Mouse (Mus musculus) liver, embryonic 13.5 days (tissue): Measurements from ENCODE around the gene Gm13212. TPM values are rescaled to one million over a fixed set of nuclear protein-coding genes. Genes with fewer than 3 reads are reported as not detected.
"Not testable (repeated sequence)": the region's sequence is repeated elsewhere in the genome, so short reads cannot be mapped to it uniquely, and the experiment has no call there.

Experiments
- ATAC-seq: fragments of 200-750 bp; cut with Nextera tagmentation; 2 replicates; pipeline ENCODE4 v1.8.0; 2017; ENCODE audit warnings: low read depth, mild to moderate bottlenecking, moderate number of reproducible peaks, moderate library complexity
- DNase-seq: peaks from one replicate; pipeline ENCODE4 v3.0.0; 2022
- H3K27ac ChIP-seq: fragments of 300-500 bp; sonication (generic); 2 replicates; pipeline ENCODE4 v1.5.1; 2015; ENCODE audit warnings: moderate library complexity, mild to moderate bottlenecking, inconsistent platforms
- H3K27me3 ChIP-seq: fragments of 300-500 bp; sonication (generic); 2 replicates; pipeline ENCODE4 v1.6.1; 2015; ENCODE audit warnings: mild to moderate bottlenecking, inconsistent platforms
- H3K36me3 ChIP-seq: fragments of 300-500 bp; sonication (generic); 2 replicates; pipeline ENCODE4 v1.6.1; 2015; ENCODE audit warnings: mild to moderate bottlenecking, inconsistent platforms
- H3K4me1 ChIP-seq: fragments of 300-500 bp; sonication (generic); replicated peaks from 2 replicates; pipeline ENCODE4 v1.6.1; 2015; ENCODE audit warnings: inconsistent platforms
- H3K4me2 ChIP-seq: fragments of 300-500 bp; sonication (generic); 2 replicates; pipeline ENCODE4 v1.6.1; 2015; ENCODE audit warnings: inconsistent platforms, mild to moderate bottlenecking, moderate library complexity
- H3K4me3 ChIP-seq: fragments of 300-500 bp; sonication (generic); replicated peaks from 2 replicates; pipeline ENCODE4 v1.5.1; 2015; ENCODE audit warnings: mild to moderate bottlenecking, inconsistent platforms
- H3K9ac ChIP-seq: fragments of 300-500 bp; sonication (generic); 2 replicates; pipeline ENCODE4 v1.6.1; 2015; ENCODE audit warnings: mild to moderate bottlenecking, inconsistent platforms
- H3K9me3 ChIP-seq: fragments of 300-500 bp; sonication (generic); replicated peaks from 2 replicates; pipeline ENCODE4 v1.6.1; 2016; ENCODE audit warnings: inconsistent platforms
- WGBS: fragments of 180-500 bp; shearing (Covaris S2); methylation state at CpG from one replicate; pipeline ENCODE4 v1.1.7; 2015; ENCODE audit not compliant: insufficient replicate concordance; 5-methylcytosine and 5-hydroxymethylcytosine counted together
- polyA plus RNA-seq: library from polyadenylated mRNA; unstranded; fragments of >200 nt; fragmentation: Nextera tagmentation; extraction: Ambion mirVana; gene quantifications from 2 replicates; pipeline ENCODE4 v1.2.1, GENCODE M21; 2015

Gene Gm13212
- polyA plus RNA-seq = 2.1 and 2.2 TPM in 2 replicates

DNA sequence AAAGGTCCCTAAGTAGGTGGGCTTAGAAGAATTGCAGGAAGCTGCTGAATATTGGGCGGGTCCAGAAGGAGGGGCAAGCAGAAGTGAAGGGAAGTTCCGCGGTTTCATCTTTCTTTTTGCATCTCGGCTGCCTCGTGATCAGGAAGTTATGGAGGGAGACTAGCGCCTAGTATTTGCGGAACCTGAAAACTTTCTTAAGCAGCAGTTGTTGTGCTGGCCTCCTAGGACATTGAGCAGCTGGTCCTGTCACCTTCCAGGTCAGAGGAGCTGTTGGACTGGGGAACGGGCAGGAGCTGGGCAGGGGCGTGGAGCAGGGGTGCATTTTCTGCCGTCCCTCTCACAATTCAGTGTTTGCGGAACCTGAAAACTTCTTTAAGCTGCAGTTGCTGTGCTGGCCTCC is at the start of gene Gm13212:
Gene Gm13212 (plus strand): TSS at position 89 of the 400 bp plus-strand sequence.
- peak within 1 kb of the TSS; percentile 45; the same call in 1 of the 2 replicates for H3K9ac ChIP-seq
- not testable (repeated sequence) for DNase-seq, H3K36me3 ChIP-seq, H3K4me1 ChIP-seq, H3K9me3 ChIP-seq, H3K27me3 ChIP-seq, H3K27ac ChIP-seq
- H3K4me2 ChIP-seq = peak within 1 kb of the TSS; percentile 58
- WGBS = 11% methylated on average over 11 of the region's 11 CpGs
- peak; percentile 80 for ATAC-seq
- H3K4me3 ChIP-seq = peak within 1 kb of the TSS; percentile 53

DNA sequence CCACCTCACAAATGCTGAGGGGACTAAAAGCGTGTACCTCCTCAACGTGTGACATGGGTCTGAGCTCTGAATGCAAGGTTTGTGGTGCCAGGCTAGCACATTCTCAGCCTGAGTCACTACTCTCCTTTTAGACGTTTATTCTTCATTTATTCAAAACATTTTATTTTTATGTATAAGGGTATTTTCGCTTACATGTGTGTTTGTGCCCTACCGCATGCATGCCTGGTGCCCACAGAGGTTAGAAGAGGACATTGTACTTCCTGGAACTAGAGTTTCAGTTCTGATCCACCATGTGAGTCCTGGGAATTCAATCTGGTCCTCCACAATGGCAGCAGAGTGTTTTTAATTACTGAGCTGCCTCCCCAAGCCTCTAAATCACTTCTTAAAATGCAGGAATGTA is 41.1 kb upstream of the Gm13212 start:
- 64% methylated on average over 5 of the region's 5 CpGs for WGBS
- ATAC-seq, DNase-seq, H3K36me3 ChIP-seq, H3K27me3 ChIP-seq, H3K9ac ChIP-seq, H3K4me1 ChIP-seq, H3K4me2 ChIP-seq, H3K4me3 ChIP-seq, H3K27ac ChIP-seq: not testable (repeated sequence)
- peaks cover 12% of the 10 kb centered on the region; the same call in 1 of the 2 replicates for H3K9me3 ChIP-seq

DNA sequence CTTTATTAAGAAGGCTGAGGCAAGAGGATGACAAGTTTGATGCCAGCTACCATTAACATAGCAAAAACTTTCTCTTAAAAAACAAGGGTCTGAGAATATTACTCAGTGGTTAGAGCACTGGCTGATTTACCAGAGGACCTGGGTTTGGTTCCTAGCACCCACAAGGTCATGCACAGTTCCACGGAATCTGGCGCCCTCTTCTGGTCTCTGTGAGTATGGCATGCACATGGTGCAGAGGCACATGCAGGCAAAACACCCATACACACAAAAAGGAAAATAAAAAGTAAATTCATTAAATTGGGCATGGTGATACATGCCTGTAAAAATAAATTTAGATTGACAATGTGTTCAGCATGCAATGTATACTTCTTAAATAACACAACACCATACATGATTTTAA is 39.9 kb upstream of the Gm13212 start:
- WGBS = 16% methylated on average over 2 of the region's 2 CpGs

DNA sequence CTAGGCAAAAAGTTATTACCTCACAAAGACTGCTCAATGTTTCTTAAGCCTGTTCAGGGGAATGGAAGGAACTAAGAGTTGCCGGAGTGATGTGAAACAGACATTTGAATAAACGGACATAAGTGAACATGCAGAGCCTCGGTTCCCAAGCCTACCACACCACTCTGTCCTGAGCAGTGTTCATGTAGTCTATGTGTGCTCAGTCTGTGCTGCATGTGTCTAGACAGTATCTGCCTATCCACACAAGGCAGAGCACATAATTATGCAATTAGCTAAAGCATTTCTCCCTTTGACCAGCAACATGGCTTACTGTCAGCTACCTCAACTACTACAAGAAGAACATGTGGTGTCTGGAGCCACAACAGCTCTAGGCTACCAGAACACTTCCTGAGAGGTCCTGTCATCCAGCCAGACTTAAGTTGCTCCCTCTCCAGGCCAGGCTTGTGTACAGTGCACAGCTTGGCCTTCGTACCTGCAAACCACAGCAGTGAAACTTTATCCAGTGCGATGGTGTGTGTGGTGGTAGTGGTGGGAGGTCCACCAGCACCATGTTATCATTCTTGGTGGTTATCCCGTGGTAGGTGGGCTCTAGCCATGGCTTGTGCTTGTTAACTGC is 39.1 kb upstream of the Gm13212 start:
- H3K27me3 ChIP-seq, H3K4me3 ChIP-seq, H3K36me3 ChIP-seq, H3K9ac ChIP-seq, DNase-seq, ATAC-seq, H3K4me1 ChIP-seq, H3K27ac ChIP-seq, H3K4me2 ChIP-seq: not testable (repeated sequence)
- 53% methylated on average over 6 of the region's 6 CpGs for WGBS
- H3K9me3 ChIP-seq = peaks cover 12% of the 10 kb centered on the region; the same call in 1 of the 2 replicates

More for the DNA sequence above, 39.9 kb upstream of the Gm13212 start:
- not testable (repeated sequence) for H3K4me3 ChIP-seq, ATAC-seq, H3K36me3 ChIP-seq, H3K9ac ChIP-seq, DNase-seq, H3K27me3 ChIP-seq, H3K4me2 ChIP-seq, H3K4me1 ChIP-seq, H3K27ac ChIP-seq
- peaks cover 12% of the 10 kb centered on the region; the same call in 1 of the 2 replicates for H3K9me3 ChIP-seq

DNA sequence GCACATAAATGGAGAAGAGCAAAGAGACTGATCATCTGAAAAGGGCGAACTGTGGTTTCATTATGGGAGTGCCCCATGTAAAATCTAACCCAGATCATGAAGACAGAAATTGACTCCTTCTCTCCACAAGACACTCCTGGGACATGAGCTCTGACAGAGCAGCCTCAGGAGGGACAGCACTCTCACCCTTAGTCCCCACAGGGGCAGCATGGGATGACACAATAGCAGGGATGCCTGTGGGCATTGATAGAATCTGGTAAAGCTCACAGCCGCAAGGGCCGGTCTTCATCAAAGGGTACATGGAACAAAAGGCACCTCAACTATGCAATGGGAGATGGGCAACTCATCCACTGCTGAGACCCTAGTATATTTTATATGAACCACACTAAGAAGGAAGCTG is 38.5 kb upstream of the Gm13212 start:
- H3K27ac ChIP-seq, H3K36me3 ChIP-seq, H3K4me3 ChIP-seq, H3K27me3 ChIP-seq, H3K4me2 ChIP-seq, DNase-seq, H3K9ac ChIP-seq, ATAC-seq, H3K4me1 ChIP-seq: not testable (repeated sequence)
- H3K9me3 ChIP-seq = peaks cover 14% of the 10 kb centered on the region
- WGBS = 75% methylated on average over 3 of the region's 3 CpGs

DNA sequence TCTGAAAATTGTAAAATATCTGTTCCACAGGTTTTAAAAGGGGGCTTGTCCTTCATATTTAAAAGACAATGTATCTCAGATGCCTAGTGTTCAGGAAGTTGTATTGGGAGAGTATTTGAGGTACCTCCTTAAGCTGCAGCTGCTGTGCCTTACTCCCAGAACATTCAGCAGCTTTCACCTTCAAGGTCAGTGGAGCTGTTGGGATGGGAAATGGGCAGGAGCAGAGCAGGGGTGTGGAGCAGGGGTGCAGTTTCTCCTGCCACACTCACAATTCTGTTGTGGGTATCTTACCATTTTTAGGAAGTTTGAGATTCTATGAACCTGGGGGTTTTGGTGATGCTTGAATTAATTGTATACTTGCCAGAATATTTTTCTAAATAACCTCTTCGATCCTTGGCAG is 28.3 kb upstream of the Gm13212 start:
- H3K9me3 ChIP-seq = peaks cover 19% of the 10 kb centered on the region; the same call in 1 of the 2 replicates
- WGBS = 49% methylated on average over 1 of the region's 1 CpGs
- H3K4me1 ChIP-seq = no peaks in the 10 kb centered on the region
- H3K36me3 ChIP-seq = no peaks in the 10 kb centered on the region
- no peak overlapping the region for H3K27ac ChIP-seq
- no peak for ATAC-seq
- no peak for DNase-seq
- no peak overlapping the region for H3K4me3 ChIP-seq
- H3K4me2 ChIP-seq = no peak overlapping the region
- H3K9ac ChIP-seq = no peak overlapping the region
- H3K27me3 ChIP-seq = no peaks in the 10 kb centered on the region

DNA sequence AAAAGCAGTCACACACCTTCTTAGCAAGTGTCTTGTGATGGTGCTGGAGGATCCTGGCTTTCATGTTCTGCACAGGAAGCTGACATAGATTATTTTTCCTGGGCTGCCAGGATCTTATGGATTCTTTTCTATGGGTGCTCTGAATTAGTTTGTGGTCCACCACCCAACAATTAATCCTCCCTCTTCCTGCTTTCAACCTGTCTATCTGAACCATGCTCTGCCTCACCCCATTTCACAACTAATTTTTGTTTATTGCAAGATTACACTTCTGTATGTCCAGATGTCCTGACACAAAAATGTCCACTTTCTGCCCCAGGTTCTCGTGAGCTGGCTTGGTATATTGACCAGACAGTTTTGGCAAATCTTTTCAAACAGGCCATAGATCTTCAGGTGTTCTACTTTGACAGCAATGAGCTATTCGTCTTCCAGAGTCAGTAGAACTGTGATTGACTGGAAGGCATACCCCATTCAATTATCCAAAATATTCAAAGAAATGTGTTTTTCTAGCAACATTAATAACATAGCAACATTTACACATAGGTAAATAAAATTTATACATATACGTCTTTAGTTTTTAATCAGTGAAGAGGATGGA is 25.4 kb upstream of the Gm13212 start:
- WGBS = 22% methylated on average over 3 of the region's 3 CpGs
- no peak overlapping the region for H3K4me2 ChIP-seq
- no peaks in the 10 kb centered on the region for H3K4me1 ChIP-seq
- DNase-seq = no peak
- no peaks in the 10 kb centered on the region for H3K27me3 ChIP-seq
- no peak overlapping the region for H3K9ac ChIP-seq
- H3K4me3 ChIP-seq = no peak overlapping the region
- ATAC-seq = no peak
- H3K27ac ChIP-seq = no peak overlapping the region
- H3K36me3 ChIP-seq = no peaks in the 10 kb centered on the region
- 0 out of 2 replicates have a peak, but pooled peaks cover 12% of the 10 kb centered on the region for H3K9me3 ChIP-seq

DNA sequence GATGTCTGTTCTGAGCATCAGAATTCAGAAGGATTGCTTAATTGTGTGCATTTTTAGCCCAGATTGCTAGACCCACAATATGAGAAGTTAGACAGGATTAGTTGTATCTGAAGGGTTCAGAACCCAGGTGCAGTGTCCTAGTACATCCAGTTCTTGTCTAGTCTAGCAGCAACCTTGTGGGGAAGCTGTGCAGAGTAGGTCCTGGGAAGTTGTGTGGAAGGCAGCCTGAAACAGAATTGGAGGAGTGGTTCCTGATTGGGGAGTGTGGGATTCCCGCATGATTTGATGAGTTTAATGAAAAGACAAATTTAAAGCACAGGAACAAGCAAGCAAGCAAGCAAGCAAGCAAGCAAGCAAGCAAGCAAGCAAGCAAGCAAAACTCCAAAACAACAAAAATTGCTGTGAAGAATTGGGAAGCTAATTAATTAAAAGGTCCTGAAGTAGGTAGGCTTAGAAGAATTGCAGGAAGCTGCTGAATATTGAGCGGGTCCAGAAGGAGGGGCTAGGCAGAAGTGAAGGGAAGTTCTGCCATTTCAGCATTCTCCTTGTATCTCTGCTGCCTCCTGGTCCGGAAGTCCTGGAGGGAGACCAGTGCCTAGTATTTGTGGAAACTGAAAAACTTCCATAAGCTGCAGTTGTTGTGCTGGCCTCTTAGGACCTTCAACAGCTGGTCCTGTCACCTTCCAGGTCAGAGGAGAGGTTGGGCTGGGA is 20.7 kb upstream of the Gm13212 start:
- no peak overlapping the region for H3K4me3 ChIP-seq
- no peaks in the 10 kb centered on the region for H3K36me3 ChIP-seq
- WGBS = 55% methylated on average over 3 of the region's 3 CpGs
- H3K27me3 ChIP-seq = no peaks in the 10 kb centered on the region
- no peak overlapping the region for H3K9ac ChIP-seq
- H3K4me1 ChIP-seq = no peaks in the 10 kb centered on the region
- no peak for ATAC-seq
- no peak overlapping the region for H3K27ac ChIP-seq
- DNase-seq = no peak
- 0 out of 2 replicates have a peak, but pooled peaks cover 8% of the 10 kb centered on the region for H3K9me3 ChIP-seq
- no peak overlapping the region for H3K4me2 ChIP-seq

DNA sequence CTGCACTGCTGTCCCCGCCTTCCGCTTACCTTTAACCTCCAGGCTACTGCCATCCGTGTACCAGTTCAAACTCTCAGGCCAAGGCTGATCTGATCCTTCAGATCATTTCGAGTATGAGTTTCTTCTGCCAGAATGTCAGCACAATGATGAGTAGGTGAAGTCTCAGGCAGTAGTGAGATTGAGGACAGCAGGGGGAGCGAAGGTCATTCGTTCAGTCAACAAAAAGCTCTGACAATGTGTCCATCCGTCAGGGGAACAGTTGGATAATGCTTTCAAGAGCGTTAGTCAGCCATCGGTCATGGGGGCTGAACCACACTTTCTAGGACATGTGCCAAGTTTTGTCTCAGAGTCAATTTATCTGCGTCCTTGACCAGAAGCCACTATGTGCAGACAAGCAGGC is 14.5 kb upstream of the Gm13212 start:
- H3K4me1 ChIP-seq, H3K9me3 ChIP-seq, H3K4me3 ChIP-seq, H3K27ac ChIP-seq, ATAC-seq, H3K4me2 ChIP-seq, H3K9ac ChIP-seq, DNase-seq, H3K36me3 ChIP-seq, H3K27me3 ChIP-seq: not testable (repeated sequence)
- WGBS = 69% methylated on average over 6 of the region's 10 CpGs

DNA sequence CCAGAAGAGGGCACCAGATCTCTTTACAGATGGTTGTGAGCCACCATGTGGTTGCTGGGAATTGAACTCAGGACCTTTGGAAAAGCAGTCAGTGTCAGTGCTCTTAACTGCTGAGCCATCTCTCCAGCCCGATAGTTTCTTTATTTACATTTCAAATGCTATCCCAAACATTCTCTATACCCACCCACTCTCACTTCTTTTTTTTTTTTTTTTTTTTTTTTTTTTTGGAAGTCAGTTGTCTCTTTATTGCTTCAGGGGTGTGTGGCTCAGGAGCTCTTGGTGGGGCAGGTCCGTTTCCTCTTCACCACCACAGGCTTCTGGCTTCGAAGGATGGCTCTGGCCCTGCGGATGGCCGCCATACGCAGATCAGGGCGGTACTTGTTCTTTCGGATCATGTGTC is 8.3 kb upstream of the Gm13212 start:
- ATAC-seq, DNase-seq: not testable (repeated sequence)

DNA sequence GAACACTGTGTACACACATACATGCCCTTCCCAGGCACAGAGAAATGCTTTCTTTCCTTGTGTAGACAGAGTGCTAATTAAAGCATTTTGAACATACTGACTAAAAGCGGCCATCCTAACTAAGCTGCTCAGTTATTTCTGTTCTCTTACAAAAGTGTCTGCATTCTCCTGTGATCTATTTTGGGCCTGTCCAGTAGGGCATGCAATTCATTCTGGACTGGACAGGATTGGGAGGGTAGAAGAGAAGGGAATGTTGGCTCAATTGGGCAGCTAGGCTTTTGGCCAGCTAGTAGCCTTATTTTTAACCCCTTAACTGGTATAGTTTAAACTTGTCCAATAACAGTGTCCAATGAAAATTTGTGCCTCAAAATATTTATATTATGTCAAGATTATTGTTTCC is 4.6 kb upstream of the Gm13212 start:
- not testable (repeated sequence) for H3K4me3 ChIP-seq, H3K9ac ChIP-seq, H3K27me3 ChIP-seq, DNase-seq, H3K4me1 ChIP-seq, H3K9me3 ChIP-seq, ATAC-seq, H3K4me2 ChIP-seq, H3K36me3 ChIP-seq, H3K27ac ChIP-seq
- 73% methylated on average over 1 of the region's 1 CpGs for WGBS

More for the DNA sequence above, 8.3 kb upstream of the Gm13212 start:
- H3K4me3 ChIP-seq, H3K9ac ChIP-seq, H3K27me3 ChIP-seq, H3K4me1 ChIP-seq, H3K27ac ChIP-seq, H3K36me3 ChIP-seq, H3K9me3 ChIP-seq, H3K4me2 ChIP-seq: not testable (repeated sequence)
- WGBS = 69% methylated on average over 8 of the region's 8 CpGs
